15 mouse cellular contexts compared by ENCODE assay signal in genomic region chr11:59760796-59761195, GRCm38 (mm10).
"Had no signal": no experiment of that assay in that cellular context is flagged by ENCODE, and none has a peak within 500 bp of the region (broad histone marks: within the 10 kb centered on the region; RNA-seq: fewer than 3 reads in every experiment).

No protein-coding gene starts in this region.

- H3K9ac ChIP-seq: kidney, embryonic 15.5 days; liver, embryonic 15.5 days; midbrain, embryonic 13.5 days; neural tube, embryonic 15.5 days had no signal

- H3K9me3 ChIP-seq: kidney, embryonic 15.5 days; limb, embryonic 10.5 days; liver, embryonic 15.5 days; midbrain, embryonic 13.5 days; neural tube, embryonic 15.5 days had no signal

- H3K27ac ChIP-seq: kidney, embryonic 15.5 days; limb, embryonic 10.5 days; liver, embryonic 15.5 days; midbrain, embryonic 13.5 days; neural tube, embryonic 15.5 days; stomach, postnatal 0 days had no signal

- H3K4me1 ChIP-seq: kidney, embryonic 15.5 days; limb, embryonic 10.5 days; liver, embryonic 15.5 days; midbrain, embryonic 13.5 days had no signal

- DNase-seq: kidney, postnatal 25 days; layer of hippocampus, adult 9-11 months; lung, adult 2 months; lung, postnatal 36 days; right cerebral cortex, adult 18-20 months; right cerebral cortex, postnatal 25 days; thymus, postnatal 4 days had no signal

- H3K4me3 ChIP-seq: kidney, embryonic 15.5 days; limb, embryonic 10.5 days; liver, embryonic 15.5 days; midbrain, embryonic 13.5 days; neural tube, embryonic 15.5 days had no signal

- H3K4me2 ChIP-seq: kidney, embryonic 15.5 days; liver, embryonic 11.5 days; liver, embryonic 15.5 days; midbrain, embryonic 13.5 days; neural tube, embryonic 15.5 days had no signal

- ATAC-seq: lung, postnatal 0 days; midbrain, embryonic 13.5 days had no signal

- H3K27me3 ChIP-seq: kidney, embryonic 15.5 days; liver, embryonic 15.5 days; midbrain, embryonic 13.5 days; neural tube, embryonic 15.5 days had no signal
